Mouse (Mus musculus): ENCODE results near the gene Gal3st1. TPM values are rescaled to one million over a fixed set of nuclear protein-coding genes. Genes with fewer than 3 reads are reported as not detected.

Gene Gal3st1
- polyA plus RNA-seq, 1 experiment from 2014 or later: 30.6 TPM

- Histone ChIP-seq H3K4me3 (ENCODE audit: low read depth, low read length) (no peak overlapping the region), H3K4me2 (replicated peaks; ENCODE audit: low read depth) (no peak overlapping the region), H3K9me3 (ENCODE audit: control insufficient read depth) (no peaks in the 10 kb centered on the region), H3K27ac (ENCODE audit: low read depth, low read length) (no peak overlapping the region), H3K9ac (ENCODE audit: low read depth, low read length) (no peak overlapping the region), H3K36me3 (ENCODE audit: control insufficient read depth, insufficient read depth) (no peaks in the 10 kb centered on the region), H3K4me1 (replicated peaks; ENCODE audit: control insufficient read depth, insufficient read depth, low read length) (no peaks in the 10 kb centered on the region), H3K27me3 (replicated peaks; ENCODE audit: control insufficient read depth, insufficient read depth, low read length) (no peaks in the 10 kb centered on the region)
- TF ChIP-seq CTCF (IDR thresholded peaks at IDR 0.05; ENCODE audit: low read depth): no peak
- ATAC-seq: no peak
- 85% methylated on average over 6 of the region's 6 CpGs for WGBS
Measured at GRCm38 (mm10) chr11:4041123-4041625, 57.7 kb downstream of the Gal3st1 start.

- 94% methylated on average over 7 of the region's 7 CpGs for WGBS
- Histone ChIP-seq H3K36me3 (ENCODE audit: control insufficient read depth, insufficient read depth) (no peaks in the 10 kb centered on the region), H3K9me3 (ENCODE audit: control insufficient read depth) (no peaks in the 10 kb centered on the region), H3K4me2 (replicated peaks; ENCODE audit: low read depth) (no peak overlapping the region), H3K9ac (ENCODE audit: low read depth, low read length) (no peak overlapping the region), H3K4me3 (ENCODE audit: low read depth, low read length) (no peak overlapping the region), H3K4me1 (replicated peaks; ENCODE audit: control insufficient read depth, insufficient read depth, low read length) (no peaks in the 10 kb centered on the region), H3K27ac (ENCODE audit: low read depth, low read length) (no peak overlapping the region), H3K27me3 (replicated peaks; ENCODE audit: control insufficient read depth, insufficient read depth, low read length) (no peaks in the 10 kb centered on the region)
- no peak for ATAC-seq
- no peak for TF ChIP-seq CTCF (IDR thresholded peaks at IDR 0.05; ENCODE audit: low read depth)
Measured at GRCm38 (mm10) chr11:4043081-4043480, 59.6 kb downstream of the Gal3st1 start.

GRCm38 (mm10) chr11:4046526-4046925, 63.1 kb downstream of the Gal3st1 start:
- no peak overlapping the region for H3K4me2 ChIP-seq (replicated peaks; ENCODE audit: low read depth)
- H3K27ac ChIP-seq (ENCODE audit: low read depth, low read length): no peak overlapping the region
- no peaks in the 10 kb centered on the region for H3K4me1 ChIP-seq (replicated peaks; ENCODE audit: control insufficient read depth, insufficient read depth, low read length)
- H3K36me3 ChIP-seq (ENCODE audit: control insufficient read depth, insufficient read depth): no peaks in the 10 kb centered on the region
- no peak for TF ChIP-seq CTCF (IDR thresholded peaks at IDR 0.05; ENCODE audit: low read depth)
- no peak overlapping the region for H3K4me3 ChIP-seq (ENCODE audit: low read depth, low read length)
- ATAC-seq: no peak
- H3K9ac ChIP-seq (ENCODE audit: low read depth, low read length): no peak overlapping the region
- WGBS: 55% methylated on average over 5 of the region's 5 CpGs
- no peaks in the 10 kb centered on the region for H3K9me3 ChIP-seq (ENCODE audit: control insufficient read depth)
- no peaks in the 10 kb centered on the region for H3K27me3 ChIP-seq (replicated peaks; ENCODE audit: control insufficient read depth, insufficient read depth, low read length)

- TF ChIP-seq CTCF (IDR thresholded peaks at IDR 0.05; ENCODE audit: low read depth): no peak
- no peak overlapping the region for H3K4me3 ChIP-seq (ENCODE audit: low read depth, low read length)
- WGBS: 91% methylated on average over 2 of the region's 2 CpGs
- H3K27me3 ChIP-seq (replicated peaks; ENCODE audit: control insufficient read depth, insufficient read depth, low read length): no peaks in the 10 kb centered on the region
- no peak for ATAC-seq
- no peaks in the 10 kb centered on the region for H3K36me3 ChIP-seq (ENCODE audit: control insufficient read depth, insufficient read depth)
- H3K4me2 ChIP-seq (replicated peaks; ENCODE audit: low read depth): no peak overlapping the region
- H3K27ac ChIP-seq (ENCODE audit: low read depth, low read length): no peak overlapping the region
- no peaks in the 10 kb centered on the region for H3K4me1 ChIP-seq (replicated peaks; ENCODE audit: control insufficient read depth, insufficient read depth, low read length)
- no peaks in the 10 kb centered on the region for H3K9me3 ChIP-seq (ENCODE audit: control insufficient read depth)
- no peak overlapping the region for H3K9ac ChIP-seq (ENCODE audit: low read depth, low read length)
Measured at GRCm38 (mm10) chr11:4047766-4048165, 64.3 kb downstream of the Gal3st1 start.

- WGBS: 89% methylated on average over 6 of the region's 6 CpGs
- Histone ChIP-seq H3K4me3 (ENCODE audit: low read depth, low read length) (no peak overlapping the region), H3K27me3 (replicated peaks; ENCODE audit: control insufficient read depth, insufficient read depth, low read length) (no peaks in the 10 kb centered on the region), H3K36me3 (ENCODE audit: control insufficient read depth, insufficient read depth) (no peaks in the 10 kb centered on the region), H3K4me1 (replicated peaks; ENCODE audit: control insufficient read depth, insufficient read depth, low read length) (no peaks in the 10 kb centered on the region), H3K9ac (ENCODE audit: low read depth, low read length) (no peak overlapping the region), H3K4me2 (replicated peaks; ENCODE audit: low read depth) (no peak overlapping the region), H3K9me3 (ENCODE audit: control insufficient read depth) (no peaks in the 10 kb centered on the region), H3K27ac (ENCODE audit: low read depth, low read length) (no peak overlapping the region)
- ATAC-seq: no peak
- TF ChIP-seq CTCF (IDR thresholded peaks at IDR 0.05; ENCODE audit: low read depth): no peak
Measured at GRCm38 (mm10) chr11:4048438-4048837, 65.0 kb downstream of the Gal3st1 start.

Other genes with a start within 250 kb of the Gal3st1 start
- 1.9 TPM in 2 replicates for gene Osbp2, start 119.7 kb upstream of the Gal3st1 start, polyA plus RNA-seq (2015; fragmentation: Nextera tagmentation; extraction: Ambion mirVana)
- 0.09 and 0.20 TPM in 2 replicates for gene 4921536K21Rik, start 88.5 kb upstream of the Gal3st1 start, polyA plus RNA-seq (2015; fragmentation: Nextera tagmentation; extraction: Ambion mirVana)
- 2.4 and 2.5 TPM in 2 replicates for gene Dusp18, start 88.4 kb upstream of the Gal3st1 start, polyA plus RNA-seq (2015; fragmentation: Nextera tagmentation; extraction: Ambion mirVana)
- 2.1 and 2.2 TPM in 2 replicates for gene Slc35e4, start 69.0 kb upstream of the Gal3st1 start, polyA plus RNA-seq (2015; fragmentation: Nextera tagmentation; extraction: Ambion mirVana)
- 283 and 305 TPM in 2 replicates for gene Tcn2, start 51.5 kb upstream of the Gal3st1 start, polyA plus RNA-seq (2015; fragmentation: Nextera tagmentation; extraction: Ambion mirVana)
- gene Pes1, start 19.7 kb upstream of the Gal3st1 start, polyA plus RNA-seq (2015; fragmentation: Nextera tagmentation; extraction: Ambion mirVana): 27.6 and 31.8 TPM in 2 replicates
- 0.13 and 0.16 TPM in 2 replicates for gene 4930556J24Rik, start 6.9 kb upstream of the Gal3st1 start, polyA plus RNA-seq (2015; fragmentation: Nextera tagmentation; extraction: Ambion mirVana)
- gene Sec14l4, start 47.8 kb downstream of the Gal3st1 start, polyA plus RNA-seq (2015; fragmentation: Nextera tagmentation; extraction: Ambion mirVana): 0.05 and 0.13 TPM in 2 replicates
- gene Sec14l3, start 81.2 kb downstream of the Gal3st1 start, polyA plus RNA-seq (2015; fragmentation: Nextera tagmentation; extraction: Ambion mirVana): not detected in 2 replicates
- 20.0 and 21.1 TPM in 2 replicates for gene Mtfp1, start 111.8 kb downstream of the Gal3st1 start, polyA plus RNA-seq (2015; fragmentation: Nextera tagmentation; extraction: Ambion mirVana)
- gene Sec14l2, start 139.8 kb downstream of the Gal3st1 start, polyA plus RNA-seq (2015; fragmentation: Nextera tagmentation; extraction: Ambion mirVana): 7.6 and 8.4 TPM in 2 replicates
- 15.5 and 15.6 TPM in 2 replicates for gene Rnf215, start 151.6 kb downstream of the Gal3st1 start, polyA plus RNA-seq (2015; fragmentation: Nextera tagmentation; extraction: Ambion mirVana)
- gene Ccdc157, start 176.7 kb downstream of the Gal3st1 start, polyA plus RNA-seq (2015; fragmentation: Nextera tagmentation; extraction: Ambion mirVana): 1.1 and 1.7 TPM in 2 replicates
- gene Sf3a1, start 176.7 kb downstream of the Gal3st1 start, polyA plus RNA-seq (2015; fragmentation: Nextera tagmentation; extraction: Ambion mirVana): 15.7 and 16.5 TPM in 2 replicates
- 37.2 and 40.8 TPM in 2 replicates for gene Tbc1d10a, start 203.2 kb downstream of the Gal3st1 start, polyA plus RNA-seq (2015; fragmentation: Nextera tagmentation; extraction: Ambion mirVana)
- gene Castor1, start 234.6 kb downstream of the Gal3st1 start, polyA plus RNA-seq (2015; fragmentation: Nextera tagmentation; extraction: Ambion mirVana): 10.3 and 14.7 TPM in 2 replicates